Mouse (Mus musculus) central nervous system, embryonic 18 days (tissue): ENCODE data around the gene Tfr2. TPM values are rescaled to one million over a fixed set of nuclear protein-coding genes. Genes with fewer than 3 reads are reported as not detected.

Source experiments
- polyA plus RNA-seq: library from polyadenylated mRNA; depleted of rRNA; stranded (reverse); fragments of >200 nt; gene quantifications from 2 replicates; pipeline ENCODE4 v1.2.3, GENCODE M21; 2012; rRNA removed

Gene Tfr2
- polyA plus RNA-seq = 13.6 and 15.5 TPM in 2 replicates

GRCm38 (mm10) chr5:137569665-137570064, at the start of gene Tfr2:
TSS of gene Tfr2 (plus strand) at chr5:137569840.

GRCm38 (mm10) chr5:137533117-137533827, 36.4 kb upstream of the Tfr2 start, which contains the start of the genes Epo and Gnb2:
TSS of gene Epo (minus strand) at chr5:137533242.
TSS of gene Gnb2 (minus strand) at chr5:137533510.

GRCm38 (mm10) chr5:137553411-137553837, 16.2 kb upstream of the Tfr2 start, which contains the start of gene Actl6b:
TSS of gene Actl6b (plus strand) at chr5:137553517.

GRCm38 (mm10) chr5:137600619-137601364, 31.2 kb downstream of the Tfr2 start, which contains the start of gene Mospd3:
TSS of gene Mospd3 (minus strand) at chr5:137601058.

GRCm38 (mm10) chr5:137613550-137613949, 43.9 kb downstream of the Tfr2 start, which contains the start of gene Pcolce:
TSS of gene Pcolce (minus strand) at chr5:137613784.

GRCm38 (mm10) chr5:137628498-137629305, 59.1 kb downstream of the Tfr2 start, which contains the start of the genes Fbxo24, Lrch4 and Gm20605:
TSS of gene Fbxo24 (minus strand) at chr5:137629002.
TSS of gene Lrch4 (plus strand) at chr5:137629121.
TSS of gene Gm20605 (plus strand) at chr5:137629175.

Other genes with a start within 250 kb of the Tfr2 start
- 31.4 and 33.2 TPM in 2 replicates for gene Slc12a9, start 236.2 kb upstream of the Tfr2 start, polyA plus RNA-seq
- gene Ephb4, start 219.7 kb upstream of the Tfr2 start, polyA plus RNA-seq = 8.0 and 9.6 TPM in 2 replicates
- gene Zan, start 92.8 kb upstream of the Tfr2 start, polyA plus RNA-seq = 0.45 and 0.57 TPM in 2 replicates
- 70.9 and 72.2 TPM in 2 replicates for gene Pop7, start 67.3 kb upstream of the Tfr2 start, polyA plus RNA-seq
- 50.1 and 51.6 TPM in 2 replicates for gene Gigyf1, start 51.3 kb upstream of the Tfr2 start, polyA plus RNA-seq
- gene Epo, start 36.6 kb upstream of the Tfr2 start, polyA plus RNA-seq = not detected in 2 replicates
- 906 and 968 TPM in 2 replicates for gene Gnb2, start 36.3 kb upstream of the Tfr2 start, polyA plus RNA-seq
- gene Actl6b, start 16.3 kb upstream of the Tfr2 start, polyA plus RNA-seq = 310 and 353 TPM in 2 replicates
- 70.8 and 83.0 TPM in 2 replicates for gene Mospd3, start 31.2 kb downstream of the Tfr2 start, polyA plus RNA-seq
- 16.1 and 32.8 TPM in 2 replicates for gene Pcolce, start 43.9 kb downstream of the Tfr2 start, polyA plus RNA-seq
- 0.16 and 0.23 TPM in 2 replicates for gene Fbxo24, start 59.2 kb downstream of the Tfr2 start, polyA plus RNA-seq
- gene Lrch4, start 59.3 kb downstream of the Tfr2 start, polyA plus RNA-seq = 9.6 and 11.4 TPM in 2 replicates
- 10.2 and 10.7 TPM in 2 replicates for gene Gm20605, start 59.3 kb downstream of the Tfr2 start, polyA plus RNA-seq
- 17.5 and 20.8 TPM in 2 replicates for gene Sap25, start 71.5 kb downstream of the Tfr2 start, polyA plus RNA-seq
- 0.11 and 0.12 TPM in 2 replicates for gene Irs3, start 75.9 kb downstream of the Tfr2 start, polyA plus RNA-seq
- 21.1 and 22.9 TPM in 2 replicates for gene Agfg2, start 114.9 kb downstream of the Tfr2 start, polyA plus RNA-seq
- 180 and 212 TPM in 2 replicates for gene Nyap1, start 171.8 kb downstream of the Tfr2 start, polyA plus RNA-seq
- 68.3 and 79.4 TPM in 2 replicates for gene Tsc22d4, start 175.9 kb downstream of the Tfr2 start, polyA plus RNA-seq
- gene Ppp1r35, start 209.0 kb downstream of the Tfr2 start, polyA plus RNA-seq = 46.6 and 55.4 TPM in 2 replicates
- gene Mepce, start 217.8 kb downstream of the Tfr2 start, polyA plus RNA-seq = 30.1 and 30.3 TPM in 2 replicates
- gene Zcwpw1, start 218.0 kb downstream of the Tfr2 start, polyA plus RNA-seq = 9.8 and 11.7 TPM in 2 replicates